Mouse (Mus musculus) neural tube, embryonic 13.5 days (tissue): ENCODE data around the gene Kcnn4. TPM values are rescaled to one million over a fixed set of nuclear protein-coding genes. Genes with fewer than 3 reads are reported as not detected.

ENCODE experiments used
- ATAC-seq: fragments of 200-750 bp; cut with Nextera tagmentation; 2 replicates; pipeline ENCODE4 v1.8.0; 2017; ENCODE audit warnings: low read depth, mild to moderate bottlenecking, moderate TSS enrichment, moderate library complexity
- H3K27ac ChIP-seq: fragments of 300-500 bp; sonication (generic); replicated peaks from 2 replicates; pipeline ENCODE4 v1.5.1; 2015; ENCODE audit warnings: moderate library complexity, mild to moderate bottlenecking, inconsistent platforms
- H3K27me3 ChIP-seq: fragments of 300-500 bp; sonication (generic); 2 replicates; pipeline ENCODE4 v1.6.1; 2015; ENCODE audit warnings: mild to moderate bottlenecking, inconsistent platforms
- H3K36me3 ChIP-seq: fragments of 300-500 bp; sonication (generic); 2 replicates; pipeline ENCODE4 v1.6.1; 2015; ENCODE audit warnings: mild to moderate bottlenecking, inconsistent platforms
- H3K4me1 ChIP-seq: fragments of 300-500 bp; sonication (generic); replicated peaks from 2 replicates; pipeline ENCODE4 v1.6.1; 2015; ENCODE audit warnings: inconsistent platforms
- H3K4me2 ChIP-seq: fragments of 300-500 bp; sonication (generic); 2 replicates; pipeline ENCODE4 v1.6.1; 2015; ENCODE audit warnings: inconsistent platforms, mild to moderate bottlenecking, moderate library complexity
- H3K4me3 ChIP-seq: fragments of 300-500 bp; sonication (generic); 2 replicates; pipeline ENCODE4 v1.5.1; 2015; ENCODE audit warnings: mild to moderate bottlenecking, inconsistent platforms
- H3K9ac ChIP-seq: fragments of 300-500 bp; sonication (generic); 2 replicates; pipeline ENCODE4 v1.6.1; 2015; ENCODE audit warnings: moderate library complexity, mild to moderate bottlenecking, inconsistent platforms
- H3K9me3 ChIP-seq: fragments of 300-500 bp; sonication (generic); 2 replicates; pipeline ENCODE4 v1.6.1; 2016; ENCODE audit warnings: inconsistent platforms
- WGBS: fragments of 180-500 bp; shearing (Covaris S2); methylation state at CpG from one replicate; pipeline ENCODE4 v1.1.7; 2015; 5-methylcytosine and 5-hydroxymethylcytosine counted together
- polyA plus RNA-seq: library from polyadenylated mRNA; unstranded; fragments of >200 nt; fragmentation: Nextera tagmentation; extraction: Ambion mirVana; gene quantifications from 2 replicates; pipeline ENCODE4 v1.2.1, GENCODE M21; 2015

Kcnn4 gene
- polyA plus RNA-seq: 2.1 and 2.2 TPM in 2 replicates

DNA sequence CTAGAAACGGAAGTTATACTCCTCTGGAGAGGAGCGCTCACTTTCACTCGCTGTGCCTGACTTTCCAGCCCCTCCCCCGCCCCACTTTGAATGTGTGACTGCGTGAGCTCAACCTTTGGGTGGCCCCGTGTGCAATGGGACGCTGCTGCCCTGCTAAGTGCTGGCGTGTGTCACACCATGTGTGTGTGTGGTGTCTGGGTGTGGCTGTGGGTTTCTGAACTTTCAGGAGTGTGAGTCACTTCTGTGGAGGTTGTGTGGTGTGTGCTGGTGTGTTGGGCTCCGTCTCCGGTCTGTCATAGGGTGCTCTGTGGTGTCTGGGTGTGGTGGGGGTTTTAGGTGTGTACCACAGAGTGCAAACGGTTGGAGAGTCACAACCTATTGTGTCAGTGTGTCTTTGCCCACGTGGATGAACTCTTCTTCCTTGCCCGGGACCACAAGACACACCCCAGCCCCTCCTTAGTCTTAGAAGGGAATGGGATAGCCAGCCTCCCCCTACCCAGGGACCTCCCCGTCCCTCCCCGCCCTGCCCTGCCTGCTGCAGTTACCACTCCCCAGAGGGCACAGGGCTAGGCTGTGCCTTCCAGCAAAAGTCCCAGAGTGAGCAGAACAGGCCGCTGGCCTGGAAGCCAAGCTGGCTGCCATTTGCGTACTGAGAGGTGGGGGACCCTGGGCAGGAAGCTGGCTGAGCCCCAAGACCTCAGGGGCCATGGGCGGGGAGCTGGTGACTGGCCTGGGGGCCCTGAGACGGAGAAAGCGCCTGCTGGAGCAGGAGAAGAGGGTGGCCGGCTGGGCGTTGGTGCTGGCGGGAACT lies at the start of gene Kcnn4:
Gene Kcnn4 (plus strand): TSS at position 533 of the 811 bp plus-strand sequence.
- no peaks in the 10 kb centered on the region for H3K27me3 ChIP-seq
- H3K4me2 ChIP-seq: peak within 1 kb of the TSS; percentile 9; the same call in 1 of the 2 replicates
- peak within 1 kb of the TSS; percentile 8; the same call in 1 of the 2 replicates for H3K4me3 ChIP-seq
- 46% methylated on average over 23 of the region's 23 CpGs for WGBS
- H3K27ac ChIP-seq: no peak within 1 kb of the TSS
- no peaks in the 10 kb centered on the region for H3K36me3 ChIP-seq
- no peaks in the 10 kb centered on the region for H3K9me3 ChIP-seq
- H3K9ac ChIP-seq: peak within 1 kb of the TSS; percentile 45; the same call in 1 of the 2 replicates
- ATAC-seq: no peak
- peaks cover 30% of the 10 kb centered on the region for H3K4me1 ChIP-seq

DNA sequence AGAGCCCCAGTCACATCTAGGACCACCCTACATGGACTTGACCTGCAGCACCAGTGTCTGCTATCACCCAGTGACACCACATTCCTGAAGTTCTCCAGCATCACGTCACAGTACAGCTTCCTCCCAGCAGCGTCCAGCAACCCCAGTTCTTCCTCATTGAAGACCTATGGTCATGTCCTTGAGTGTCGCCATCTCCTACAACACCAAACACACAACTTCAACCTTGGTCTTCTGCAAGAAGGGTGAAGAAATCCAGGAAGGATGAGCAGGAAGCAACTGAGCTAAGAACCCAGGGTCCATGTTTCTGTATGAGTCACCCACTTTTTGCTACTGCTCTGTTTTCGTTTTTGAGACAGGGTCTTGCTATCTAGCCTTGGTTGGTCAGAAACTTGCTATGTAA lies 47.5 kb upstream of the Kcnn4 start:
- Histone ChIP-seq H3K36me3 (no peaks in the 10 kb centered on the region), H3K4me2 (no peak overlapping the region), H3K27ac (no peak overlapping the region), H3K4me3 (no peak overlapping the region), H3K9ac (no peak overlapping the region), H3K9me3 (peaks cover 8% of the 10 kb centered on the region), H3K27me3 (peaks cover 5% of the 10 kb centered on the region; the same call in 1 of the 2 replicates), H3K4me1 (peaks cover 16% of the 10 kb centered on the region)
- no peak for ATAC-seq
- 80% methylated on average over 4 of the region's 4 CpGs for WGBS

DNA sequence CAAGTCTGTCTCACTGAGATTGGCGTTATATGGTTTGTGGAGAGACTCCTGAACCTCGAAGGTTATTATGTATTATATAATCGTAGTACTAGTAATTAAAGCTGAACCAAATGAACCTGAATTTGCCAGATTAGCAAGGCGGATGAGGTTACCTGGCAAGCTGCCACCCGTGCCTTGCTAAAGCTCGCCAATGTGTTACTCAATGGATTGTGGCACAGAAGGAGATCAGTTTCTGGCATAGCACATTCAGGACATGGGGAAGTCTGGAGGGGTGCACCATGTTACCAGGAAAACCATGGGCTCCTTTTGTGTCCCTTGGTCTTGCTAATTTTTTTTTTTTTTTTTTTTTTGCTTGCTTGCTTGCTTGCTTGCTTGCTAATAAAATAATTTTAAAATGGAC lies 44.9 kb upstream of the Kcnn4 start:
- 81% methylated on average over 6 of the region's 6 CpGs for WGBS
- H3K9ac ChIP-seq: no peak overlapping the region

DNA sequence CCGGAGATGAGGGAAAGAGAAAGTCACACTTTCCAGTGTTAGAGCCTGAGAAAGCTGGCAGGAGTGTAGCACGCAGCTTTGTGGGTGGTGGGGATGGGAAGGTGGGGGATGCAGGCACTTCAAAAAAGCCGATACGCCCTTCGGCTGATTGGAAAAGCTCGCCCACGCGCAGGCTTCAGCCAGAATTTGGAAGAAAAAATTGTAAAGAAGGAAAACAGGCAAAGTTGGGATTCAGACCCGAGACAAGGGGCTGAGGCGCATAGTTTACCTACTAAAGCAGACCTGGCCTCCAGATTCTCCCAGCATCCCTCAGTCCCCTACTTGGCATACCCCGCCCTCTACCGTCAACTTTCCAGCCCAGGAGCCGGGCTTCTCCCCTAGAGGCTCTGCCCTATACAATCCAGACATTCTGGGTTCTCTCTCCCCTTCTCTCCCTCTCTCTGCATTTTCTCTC lies 44.4 kb upstream of the Kcnn4 start:
- Histone ChIP-seq H3K9me3 (peaks cover 8% of the 10 kb centered on the region), H3K36me3 (no peaks in the 10 kb centered on the region), H3K27me3 (no peaks in the 10 kb centered on the region), H3K4me2 (peak overlapping the region; percentile 54), H3K9ac (peak overlapping the region; percentile 56), H3K4me1 (peaks cover 26% of the 10 kb centered on the region), H3K4me3 (peak overlapping the region; percentile 29), H3K27ac (peak overlapping the region; percentile 62)
- peak; percentile 78; the same call in 1 of the 2 replicates for ATAC-seq
- 3% methylated on average over 13 of the region's 13 CpGs for WGBS

More for the DNA sequence above, 44.9 kb upstream of the Kcnn4 start:
- no peak for ATAC-seq
- no peaks in the 10 kb centered on the region for H3K27me3 ChIP-seq
- no peak overlapping the region for H3K4me3 ChIP-seq
- peaks cover 8% of the 10 kb centered on the region for H3K9me3 ChIP-seq
- peaks cover 20% of the 10 kb centered on the region for H3K4me1 ChIP-seq
- peak overlapping the region; percentile 54 for H3K4me2 ChIP-seq
- no peaks in the 10 kb centered on the region for H3K36me3 ChIP-seq
- no peak overlapping the region; the same call in 1 of the 2 replicates for H3K27ac ChIP-seq

- H3K4me2 ChIP-seq: peak overlapping the region; percentile 54
- no peaks in the 10 kb centered on the region for H3K36me3 ChIP-seq
- peak overlapping the region; percentile 56; the same call in 1 of the 2 replicates for H3K9ac ChIP-seq
- 37% methylated on average over 20 of the region's 20 CpGs for WGBS
- H3K4me3 ChIP-seq: peak overlapping the region; percentile 29
- H3K4me1 ChIP-seq: peaks cover 27% of the 10 kb centered on the region
- peak; percentile 76 for ATAC-seq
- peaks cover 8% of the 10 kb centered on the region for H3K9me3 ChIP-seq
- no peaks in the 10 kb centered on the region for H3K27me3 ChIP-seq
- peak overlapping the region; percentile 62; the same call in 1 of the 2 replicates for H3K27ac ChIP-seq
Observed at GRCm38 (mm10) chr7:24326273-24327135, 43.6 kb upstream of the Kcnn4 start.

DNA sequence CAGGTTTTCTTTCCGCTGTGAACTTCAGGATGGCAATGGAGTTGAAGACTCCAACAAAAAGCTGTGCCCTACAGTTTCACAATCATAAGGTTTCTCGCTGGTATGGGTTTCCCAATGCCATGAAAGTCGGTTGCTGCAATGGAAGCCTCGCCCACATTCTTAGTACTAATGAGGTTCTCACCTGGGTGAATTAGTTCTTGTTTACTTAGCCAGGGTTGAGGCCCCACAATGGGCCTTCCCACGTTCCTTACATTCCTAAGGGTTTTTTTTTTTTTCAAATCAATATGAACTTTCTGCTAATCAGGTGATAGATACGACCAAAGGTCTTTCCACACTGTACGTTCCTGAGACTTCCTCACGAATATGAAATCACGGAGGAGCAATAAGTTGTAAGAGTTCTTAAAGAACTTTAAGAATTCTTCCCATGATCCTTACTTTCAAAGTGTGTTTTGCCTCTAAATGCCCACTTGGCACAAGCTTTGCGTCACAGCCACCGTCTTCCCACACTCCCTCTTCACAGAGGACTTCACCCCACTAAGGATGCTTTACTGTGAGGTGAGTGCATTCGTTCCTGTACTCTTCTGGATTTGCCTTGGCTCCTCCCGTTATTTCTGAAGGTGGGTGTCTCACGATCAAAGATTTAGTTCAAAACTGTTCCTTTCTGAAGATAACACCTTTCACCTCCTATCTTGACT lies 42.6 kb upstream of the Kcnn4 start:
- 90% methylated on average over 14 of the region's 14 CpGs for WGBS
- Histone ChIP-seq H3K4me1 (peaks cover 27% of the 10 kb centered on the region), H3K27ac (no peak overlapping the region), H3K4me2 (no peak overlapping the region), H3K36me3 (no peaks in the 10 kb centered on the region), H3K27me3 (no peaks in the 10 kb centered on the region), H3K9ac (no peak overlapping the region), H3K9me3 (peaks cover 8% of the 10 kb centered on the region), H3K4me3 (no peak overlapping the region)
- no peak for ATAC-seq

- H3K9ac ChIP-seq: no peak within 1 kb of the TSS
- H3K27me3 ChIP-seq: peaks cover 25% of the 10 kb centered on the region
- 0 out of 2 replicates have a peak within 1 kb of the TSS, but pooled peaks have one; percentile 9 for H3K4me3 ChIP-seq
- H3K27ac ChIP-seq: no peak within 1 kb of the TSS
- 47% methylated on average over 49 of the region's 49 CpGs for WGBS
- no peak for ATAC-seq
- H3K36me3 ChIP-seq: no peaks in the 10 kb centered on the region
- 0 out of 2 replicates have a peak, but pooled peaks cover 11% of the 10 kb centered on the region for H3K4me1 ChIP-seq
- peak within 1 kb of the TSS; percentile 15; the same call in 1 of the 2 replicates for H3K4me2 ChIP-seq
- no peaks in the 10 kb centered on the region for H3K9me3 ChIP-seq
Observed at GRCm38 (mm10) chr7:24333304-24333986, 36.6 kb upstream of the Kcnn4 start, which contains the start of gene Tescl. Gene Tescl (minus strand): TSS chr7:24333936.

DNA sequence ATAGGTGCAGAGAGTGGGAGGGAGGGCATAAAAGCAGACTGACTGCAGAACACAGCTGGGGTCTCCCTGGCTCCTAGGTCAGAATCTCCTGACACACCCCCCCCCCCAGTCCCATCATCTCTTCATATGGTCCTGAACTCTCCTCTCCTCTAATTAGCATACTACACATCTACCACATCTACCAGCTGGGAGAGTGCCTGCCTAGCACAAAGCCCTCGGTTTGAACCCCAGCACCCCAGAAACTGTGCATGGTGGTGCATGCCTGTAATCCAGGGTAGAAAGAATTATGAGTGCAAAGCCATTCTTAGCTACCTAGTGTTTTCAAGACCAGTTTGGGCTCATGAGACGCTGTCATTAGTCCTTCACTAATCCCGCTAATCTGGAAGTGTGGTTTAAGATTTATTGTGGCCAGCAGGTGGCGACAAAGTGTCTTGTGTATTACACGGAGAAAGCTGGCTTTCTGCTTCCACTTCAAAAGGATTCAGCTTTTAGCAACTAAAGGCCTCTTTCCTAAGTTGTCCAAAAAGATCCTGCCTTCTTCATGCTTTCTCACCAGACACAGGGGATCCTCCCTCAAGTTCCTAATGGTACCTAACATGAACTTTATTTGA lies 34.3 kb upstream of the Kcnn4 start:
- peaks cover 25% of the 10 kb centered on the region for H3K27me3 ChIP-seq
- H3K4me1 ChIP-seq: 0 out of 2 replicates have a peak, but pooled peaks cover under 1% of the 10 kb centered on the region
- H3K27ac ChIP-seq: no peak overlapping the region
- H3K9ac ChIP-seq: no peak overlapping the region
- ATAC-seq: 0 out of 2 replicates have a peak, but pooled peaks have one; percentile 61
- 14% methylated on average over 5 of the region's 5 CpGs for WGBS
- H3K4me3 ChIP-seq: no peak overlapping the region
- H3K36me3 ChIP-seq: no peaks in the 10 kb centered on the region
- no peak overlapping the region for H3K4me2 ChIP-seq
- H3K9me3 ChIP-seq: no peaks in the 10 kb centered on the region

DNA sequence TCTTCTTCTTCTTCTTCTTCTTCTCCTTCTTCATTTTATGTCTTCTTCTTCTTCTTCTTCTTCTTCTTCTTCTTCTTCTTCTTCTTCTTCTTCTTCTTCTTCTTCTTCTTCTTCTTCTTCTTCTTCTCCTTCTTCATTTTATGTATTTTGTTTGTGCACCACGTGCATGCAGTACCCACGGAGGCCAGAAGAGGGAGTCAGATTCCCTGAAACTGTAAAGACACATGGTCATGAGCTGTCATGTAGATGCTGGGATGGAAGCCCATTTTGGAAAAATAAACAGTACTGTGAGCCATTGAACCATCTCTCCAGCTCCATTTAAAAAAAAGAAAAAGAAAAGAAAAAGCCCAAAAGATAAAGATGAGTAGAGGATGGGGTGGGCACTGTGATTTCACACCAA lies 31.8 kb upstream of the Kcnn4 start:
- Histone ChIP-seq H3K27ac (no peak overlapping the region), H3K4me3 (no peak overlapping the region), H3K36me3 (no peaks in the 10 kb centered on the region), H3K4me1 (no peaks in the 10 kb centered on the region), H3K9me3 (no peaks in the 10 kb centered on the region), H3K27me3 (peaks cover 17% of the 10 kb centered on the region), H3K4me2 (no peak overlapping the region), H3K9ac (no peak overlapping the region)
- no peak for ATAC-seq
- WGBS: 43% methylated on average over 2 of the region's 2 CpGs

GRCm38 (mm10) chr7:24343701-24344272 lies 26.3 kb upstream of the Kcnn4 start:
- 65% methylated on average over 7 of the region's 7 CpGs for WGBS
- Histone ChIP-seq H3K4me1 (no peaks in the 10 kb centered on the region), H3K27me3 (no peaks in the 10 kb centered on the region), H3K4me3 (no peak overlapping the region), H3K36me3 (no peaks in the 10 kb centered on the region), H3K9ac (no peak overlapping the region), H3K9me3 (no peaks in the 10 kb centered on the region), H3K27ac (peak overlapping the region; percentile 49; the same call in 1 of the 2 replicates), H3K4me2 (no peak overlapping the region)
- ATAC-seq: no peak
